Mouse (Mus musculus): ENCODE results near the gene Fanca. TPM values are rescaled to one million over a fixed set of nuclear protein-coding genes. Genes with fewer than 3 reads are reported as not detected.

Fanca gene
- polyA plus RNA-seq, 1 experiment: 56.4 TPM

GRCm38 (mm10) chr8:123329350-123329749, 11.0 kb upstream of the Fanca start:
- Histone ChIP-seq H3K27me3 (ENCODE audit: control insufficient read depth, insufficient read depth, low read length, poor library complexity, severe bottlenecking) (no peaks in the 10 kb centered on the region), H3K9me3 (replicated peaks; ENCODE audit: control insufficient read depth, insufficient read depth, low read length, poor library complexity, severe bottlenecking) (no peaks in the 10 kb centered on the region), H3K4me1 (ENCODE audit: control insufficient read depth, insufficient read depth, low read length) (no peaks in the 10 kb centered on the region), H3K27ac (ENCODE audit: insufficient read depth, low read length) (no peak overlapping the region), H3K9ac (ENCODE audit: low read depth, poor library complexity, severe bottlenecking) (no peak overlapping the region), H3K4me3 (ENCODE audit: low read depth, low read length) (no peak overlapping the region), H3K36me3 (ENCODE audit: control insufficient read depth, insufficient read depth, low read length, poor library complexity, severe bottlenecking) (no peaks in the 10 kb centered on the region)
- TF ChIP-seq EP300 (IDR thresholded peaks at IDR 0.05; ENCODE audit: insufficient read depth, low read depth, low read length) (no peak), CTCF (IDR thresholded peaks at IDR 0.05; ENCODE audit: low read depth, low read length) (no peak), POLR2A (IDR thresholded peaks at IDR 0.05; ENCODE audit: insufficient read depth, low read length) (no peak)

GRCm38 (mm10) chr8:123328552-123328951, 10.2 kb upstream of the Fanca start:
- H3K4me3 ChIP-seq (ENCODE audit: low read depth, low read length): no peak overlapping the region
- H3K9ac ChIP-seq (ENCODE audit: low read depth, poor library complexity, severe bottlenecking): no peak overlapping the region
- TF ChIP-seq CTCF (IDR thresholded peaks at IDR 0.05; ENCODE audit: low read depth, low read length): no peak
- no peaks in the 10 kb centered on the region for H3K36me3 ChIP-seq (ENCODE audit: control insufficient read depth, insufficient read depth, low read length, poor library complexity, severe bottlenecking)
- no peaks in the 10 kb centered on the region for H3K9me3 ChIP-seq (replicated peaks; ENCODE audit: control insufficient read depth, insufficient read depth, low read length, poor library complexity, severe bottlenecking)
- H3K27ac ChIP-seq (ENCODE audit: insufficient read depth, low read length): no peak overlapping the region
- H3K27me3 ChIP-seq (ENCODE audit: control insufficient read depth, insufficient read depth, low read length, poor library complexity, severe bottlenecking): no peaks in the 10 kb centered on the region
- no peaks in the 10 kb centered on the region for H3K4me1 ChIP-seq (ENCODE audit: control insufficient read depth, insufficient read depth, low read length)

- Histone ChIP-seq H3K27ac (ENCODE audit: insufficient read depth, low read length) (peak overlapping the region; percentile 37; the same call in 1 of the 2 replicates), H3K4me3 (ENCODE audit: low read depth, low read length) (peak overlapping the region; percentile 52)
These were observed 1.3 kb upstream of the Fanca start for GRCm38 (mm10) chr8:123319522-123320164.

GRCm38 (mm10) chr8:123317781-123318466, 452 bp downstream of the Fanca start:
- TF ChIP-seq CTCF (IDR thresholded peaks at IDR 0.05; ENCODE audit: low read depth, low read length) (no peak), EP300 (IDR thresholded peaks at IDR 0.05; ENCODE audit: insufficient read depth, low read depth, low read length) (no peak), POLR2A (IDR thresholded peaks at IDR 0.05; ENCODE audit: insufficient read depth, low read length) (no peak)
- no peaks in the 10 kb centered on the region for H3K27me3 ChIP-seq (ENCODE audit: control insufficient read depth, insufficient read depth, low read length, poor library complexity, severe bottlenecking)
- peak overlapping the region; percentile 74 for H3K9ac ChIP-seq (ENCODE audit: low read depth, poor library complexity, severe bottlenecking)
- no peak overlapping the region for H3K27ac ChIP-seq (ENCODE audit: insufficient read depth, low read length)
- no peaks in the 10 kb centered on the region for H3K9me3 ChIP-seq (replicated peaks; ENCODE audit: control insufficient read depth, insufficient read depth, low read length, poor library complexity, severe bottlenecking)
- H3K36me3 ChIP-seq (ENCODE audit: control insufficient read depth, insufficient read depth, low read length, poor library complexity, severe bottlenecking): 0 out of 2 replicates have a peak, but pooled peaks cover 3% of the 10 kb centered on the region
- H3K4me1 ChIP-seq (ENCODE audit: control insufficient read depth, insufficient read depth, low read length): no peaks in the 10 kb centered on the region
- peak overlapping the region; percentile 72 for H3K4me3 ChIP-seq (ENCODE audit: low read depth, low read length)

More at GRCm38 (mm10) chr8:123319522-123320164, 1.3 kb upstream of the Fanca start:
- TF ChIP-seq CTCF (IDR thresholded peaks at IDR 0.05; ENCODE audit: low read depth, low read length) (peak; percentile 65), POLR2A (IDR thresholded peaks at IDR 0.05; ENCODE audit: insufficient read depth, low read length) (no peak)
- no peaks in the 10 kb centered on the region for H3K4me1 ChIP-seq (ENCODE audit: control insufficient read depth, insufficient read depth, low read length)
- H3K9me3 ChIP-seq (replicated peaks; ENCODE audit: control insufficient read depth, insufficient read depth, low read length, poor library complexity, severe bottlenecking): no peaks in the 10 kb centered on the region
- 0 out of 2 replicates have a peak, but pooled peaks cover 3% of the 10 kb centered on the region for H3K36me3 ChIP-seq (ENCODE audit: control insufficient read depth, insufficient read depth, low read length, poor library complexity, severe bottlenecking)
- H3K9ac ChIP-seq (ENCODE audit: low read depth, poor library complexity, severe bottlenecking): peak overlapping the region; percentile 74
- no peaks in the 10 kb centered on the region for H3K27me3 ChIP-seq (ENCODE audit: control insufficient read depth, insufficient read depth, low read length, poor library complexity, severe bottlenecking)

- Histone ChIP-seq H3K4me1 (ENCODE audit: control insufficient read depth, insufficient read depth, low read length) (no peaks in the 10 kb centered on the region), H3K27ac (ENCODE audit: insufficient read depth, low read length) (no peak overlapping the region), H3K27me3 (ENCODE audit: control insufficient read depth, insufficient read depth, low read length, poor library complexity, severe bottlenecking) (no peaks in the 10 kb centered on the region), H3K36me3 (ENCODE audit: control insufficient read depth, insufficient read depth, low read length, poor library complexity, severe bottlenecking) (peaks cover 30% of the 10 kb centered on the region), H3K9ac (ENCODE audit: low read depth, poor library complexity, severe bottlenecking) (no peak overlapping the region), H3K4me3 (ENCODE audit: low read depth, low read length) (no peak overlapping the region), H3K9me3 (replicated peaks; ENCODE audit: control insufficient read depth, insufficient read depth, low read length, poor library complexity, severe bottlenecking) (no peaks in the 10 kb centered on the region)
- TF ChIP-seq CTCF (IDR thresholded peaks at IDR 0.05; ENCODE audit: low read depth, low read length) (peak; percentile 59), POLR2A (IDR thresholded peaks at IDR 0.05; ENCODE audit: insufficient read depth, low read length) (no peak)
These were observed 9.6 kb downstream of the Fanca start for GRCm38 (mm10) chr8:123308738-123309137.

GRCm38 (mm10) chr8:123298301-123298700, 20.1 kb downstream of the Fanca start:
- Histone ChIP-seq H3K27ac (ENCODE audit: insufficient read depth, low read length) (no peak overlapping the region), H3K9ac (ENCODE audit: low read depth, poor library complexity, severe bottlenecking) (no peak overlapping the region), H3K4me1 (ENCODE audit: control insufficient read depth, insufficient read depth, low read length) (no peaks in the 10 kb centered on the region), H3K4me3 (ENCODE audit: low read depth, low read length) (no peak overlapping the region), H3K36me3 (ENCODE audit: control insufficient read depth, insufficient read depth, low read length, poor library complexity, severe bottlenecking) (peaks cover 35% of the 10 kb centered on the region), H3K27me3 (ENCODE audit: control insufficient read depth, insufficient read depth, low read length, poor library complexity, severe bottlenecking) (no peaks in the 10 kb centered on the region), H3K9me3 (replicated peaks; ENCODE audit: control insufficient read depth, insufficient read depth, low read length, poor library complexity, severe bottlenecking) (no peaks in the 10 kb centered on the region)
- TF ChIP-seq EP300 (IDR thresholded peaks at IDR 0.05; ENCODE audit: insufficient read depth, low read depth, low read length) (no peak), POLR2A (IDR thresholded peaks at IDR 0.05; ENCODE audit: insufficient read depth, low read length) (no peak), CTCF (IDR thresholded peaks at IDR 0.05; ENCODE audit: low read depth, low read length) (no peak)

All from ES-Bruce4 (cell line).